Mouse (Mus musculus) layer of hippocampus, adult 9-10 months (tissue): Measurements from ENCODE around the gene Gm6408.
"Not testable (repeated sequence)": the region's sequence is repeated elsewhere in the genome, so short reads cannot be mapped to it uniquely, and the experiment has no call there.

Experiments
- DNase-seq: peaks from one replicate; pipeline ENCODE4 v3.0.0; 2022; ENCODE audit warnings: low spot score

Gm6408 gene

DNA sequence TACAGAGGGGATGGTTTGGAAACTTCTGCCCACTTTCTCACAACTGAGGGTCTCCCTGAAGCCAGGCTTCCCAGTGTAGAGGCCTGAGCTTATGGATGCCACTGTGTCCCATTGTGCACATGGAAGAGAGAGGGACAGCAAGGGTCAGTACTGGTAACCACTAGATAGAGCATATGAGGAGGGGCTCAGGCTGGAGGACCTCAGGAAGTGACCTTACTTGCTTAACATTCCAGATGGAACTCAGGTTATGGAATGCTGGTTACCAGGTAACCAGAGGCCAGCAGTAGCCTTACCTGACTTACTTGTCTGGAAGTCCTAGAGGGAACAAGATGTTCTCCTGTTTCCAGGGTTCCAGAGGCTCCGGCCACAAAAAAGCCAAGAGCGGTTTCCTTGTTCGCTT is at the start of gene Gm6408:
TSS of gene Gm6408 (plus strand) at position 301 of the 400 bp plus-strand sequence.
- DNase-seq: not testable (repeated sequence)

GRCm38 (mm10) chr5:146432476-146432875 is 49.3 kb upstream of the Gm6408 start:
- no peak for DNase-seq

GRCm38 (mm10) chr5:146435316-146435715 is 46.4 kb upstream of the Gm6408 start:
- no peak for DNase-seq

GRCm38 (mm10) chr5:146436796-146437195 is 45.0 kb upstream of the Gm6408 start:
- no peak for DNase-seq

GRCm38 (mm10) chr5:146439152-146439781 is 42.5 kb upstream of the Gm6408 start:
- DNase-seq: no peak

DNA sequence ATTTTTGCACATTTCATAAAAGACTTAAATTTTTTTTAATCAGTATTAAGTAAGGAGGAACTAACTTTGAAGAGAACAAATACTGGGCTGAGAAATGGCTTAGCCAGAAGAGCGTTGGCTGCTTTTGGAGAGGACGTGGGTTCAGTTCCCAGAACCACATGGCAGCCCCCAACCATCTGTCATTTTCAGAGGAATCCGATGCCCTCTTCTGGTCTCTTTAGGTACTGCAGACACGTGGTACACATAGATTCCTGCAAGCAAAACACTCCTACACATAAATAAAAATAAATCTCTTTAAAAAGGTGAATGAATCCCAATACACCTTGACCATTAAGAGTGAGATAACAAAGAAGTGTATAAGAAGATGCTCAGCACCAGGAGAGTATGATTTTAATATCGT is 41.5 kb upstream of the Gm6408 start:
- DNase-seq: no peak

GRCm38 (mm10) chr5:146442767-146443166 is 39.0 kb upstream of the Gm6408 start:
- no peak for DNase-seq

- no peak for DNase-seq
Observed at GRCm38 (mm10) chr5:146446633-146447032, 35.1 kb upstream of the Gm6408 start.

DNA sequence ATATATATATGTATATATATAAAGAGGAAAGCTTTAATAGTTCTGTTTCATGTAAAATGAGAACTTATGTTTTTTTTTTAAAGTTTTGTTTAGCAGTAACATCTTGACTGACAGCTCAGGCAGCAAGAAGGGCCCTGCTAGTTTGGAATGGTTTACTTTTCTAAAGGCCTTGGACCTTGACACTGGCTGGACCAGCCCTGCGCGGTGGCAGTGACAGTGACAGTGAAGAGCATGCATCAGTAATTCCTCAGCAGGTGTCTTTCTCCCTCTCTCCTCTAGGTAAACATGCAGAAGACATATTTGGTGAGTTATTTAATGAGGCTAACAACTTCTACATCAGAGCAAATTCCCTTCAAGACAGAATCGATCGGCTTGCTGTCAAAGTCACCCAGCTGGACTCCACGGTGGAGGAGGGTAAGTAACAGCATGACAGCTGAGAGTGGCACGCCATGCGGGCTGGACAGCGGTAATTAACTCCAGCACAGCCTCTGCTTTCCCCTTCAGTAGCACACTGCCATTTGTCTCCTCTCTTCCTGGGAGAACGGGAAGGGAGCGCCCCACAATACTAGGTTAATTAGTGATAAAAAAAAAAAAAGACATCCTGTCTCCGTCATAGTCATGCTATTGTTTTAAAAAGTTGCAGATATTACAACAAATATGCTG is 30.0 kb upstream of the Gm6408 start:
- DNase-seq: no peak

DNA sequence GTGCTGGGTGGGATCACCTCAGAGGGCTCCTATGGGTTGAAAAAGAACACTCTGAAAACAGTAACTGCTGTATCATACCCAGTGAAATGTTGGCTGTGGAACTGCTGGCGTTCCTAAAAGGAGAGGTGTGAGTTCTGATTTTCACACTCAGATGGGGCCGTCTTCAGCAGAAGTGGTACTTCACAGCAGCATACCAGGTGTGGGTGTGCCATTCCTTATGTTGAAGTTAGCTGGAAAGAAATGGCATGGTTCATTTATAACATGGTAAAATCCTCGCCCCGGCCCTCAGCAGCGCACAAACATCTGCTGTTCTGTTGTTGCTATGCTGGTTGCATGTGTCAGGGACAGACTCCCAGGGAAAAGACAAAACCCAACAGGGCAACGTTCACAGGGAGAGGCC is 28.2 kb upstream of the Gm6408 start:
- DNase-seq: no peak

GRCm38 (mm10) chr5:146461612-146462011 is 20.2 kb upstream of the Gm6408 start:
- DNase-seq: no peak

DNA sequence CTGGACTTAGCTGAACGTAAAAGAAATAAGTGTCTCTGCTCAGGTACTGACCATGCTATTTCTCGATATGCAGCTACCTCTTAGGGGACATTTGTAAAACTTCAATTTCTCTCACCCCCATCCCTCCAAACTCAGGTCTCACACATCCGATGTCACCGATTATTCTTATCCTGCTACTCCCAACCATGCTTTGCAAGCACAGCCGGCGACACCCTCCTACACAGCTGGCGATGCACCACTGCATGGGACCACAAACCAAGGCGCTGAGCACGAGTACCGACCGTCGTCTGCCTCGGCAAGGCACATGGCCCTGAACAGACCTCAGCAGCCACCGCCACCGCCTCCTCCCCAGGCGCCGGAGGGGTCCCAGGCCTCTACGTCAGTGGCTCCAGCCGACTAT is 15.1 kb upstream of the Gm6408 start:
- no peak for DNase-seq

DNA sequence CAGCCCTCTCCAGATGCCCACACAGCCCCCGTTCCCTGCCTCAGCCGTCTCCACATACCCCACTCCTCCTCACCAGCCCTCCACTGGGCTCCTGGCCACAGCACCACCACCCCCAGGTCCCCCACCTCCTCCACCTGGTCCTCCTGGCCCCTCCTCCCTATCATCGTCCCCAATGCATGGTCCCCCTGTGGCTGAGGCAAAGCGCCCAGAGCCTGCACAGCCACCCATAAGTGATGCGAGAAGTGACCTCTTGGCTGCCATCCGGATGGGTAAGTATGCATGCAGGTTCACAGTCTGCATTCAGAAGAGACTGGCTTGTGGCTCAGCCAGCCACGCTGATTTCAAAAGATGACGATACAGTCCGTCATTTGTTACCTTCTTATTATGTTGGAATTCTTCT is 13.5 kb upstream of the Gm6408 start:
- DNase-seq: no peak

- DNase-seq: no peak
Observed at GRCm38 (mm10) chr5:146470821-146471220, 10.9 kb upstream of the Gm6408 start.

- DNase-seq: no peak
Observed at GRCm38 (mm10) chr5:146471311-146471710, 10.5 kb upstream of the Gm6408 start.

- no peak for DNase-seq
Observed at GRCm38 (mm10) chr5:146471821-146472220, 9.9 kb upstream of the Gm6408 start.

GRCm38 (mm10) chr5:146479564-146479963 is 2.2 kb upstream of the Gm6408 start:
- DNase-seq: peak; percentile 26

GRCm38 (mm10) chr5:146488959-146489358 is 7.2 kb downstream of the Gm6408 start:
- DNase-seq: not testable (repeated sequence)

DNA sequence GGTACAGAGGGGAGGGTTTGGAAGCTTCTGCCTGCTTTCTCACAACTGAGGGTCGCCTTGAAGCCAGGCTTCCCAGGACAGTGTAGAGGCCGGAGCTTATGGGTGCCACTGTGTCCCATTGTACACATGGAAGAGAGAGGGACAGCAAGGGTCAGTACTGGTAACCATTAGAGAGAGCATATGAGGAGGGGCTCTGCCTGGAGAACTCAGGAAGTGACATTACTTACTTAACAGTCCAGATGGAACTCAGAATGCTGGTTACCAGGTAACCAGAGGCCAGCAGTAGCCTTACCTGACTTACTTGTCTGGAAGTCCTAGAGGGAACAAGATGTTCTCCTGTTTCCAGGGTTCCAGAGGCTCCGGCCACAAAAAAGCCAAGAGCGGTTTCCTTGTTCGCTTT is 9.3 kb downstream of the Gm6408 start, which contains the start of gene Gm6370:
TSS of gene Gm6370 (plus strand) at position 301 of the 400 bp plus-strand sequence.
- not testable (repeated sequence) for DNase-seq

DNA sequence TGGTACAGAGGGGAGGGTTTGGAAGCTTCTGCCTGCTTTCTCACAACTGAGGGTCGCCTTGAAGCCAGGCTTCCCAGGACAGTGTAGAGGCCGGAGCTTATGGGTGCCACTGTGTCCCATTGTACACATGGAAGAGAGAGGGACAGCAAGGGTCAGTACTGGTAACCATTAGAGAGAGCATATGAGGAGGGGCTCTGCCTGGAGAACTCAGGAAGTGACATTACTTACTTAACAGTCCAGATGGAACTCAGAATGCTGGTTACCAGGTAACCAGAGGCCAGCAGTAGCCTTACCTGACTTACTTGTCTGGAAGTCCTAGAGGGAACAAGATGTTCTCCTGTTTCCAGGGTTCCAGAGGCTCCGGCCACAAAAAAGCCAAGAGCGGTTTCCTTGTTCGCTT is 20.3 kb downstream of the Gm6408 start, which contains the start of gene 4930449I24Rik:
TSS of gene 4930449I24Rik (plus strand) at position 301 of the 400 bp plus-strand sequence.
- not testable (repeated sequence) for DNase-seq

DNA sequence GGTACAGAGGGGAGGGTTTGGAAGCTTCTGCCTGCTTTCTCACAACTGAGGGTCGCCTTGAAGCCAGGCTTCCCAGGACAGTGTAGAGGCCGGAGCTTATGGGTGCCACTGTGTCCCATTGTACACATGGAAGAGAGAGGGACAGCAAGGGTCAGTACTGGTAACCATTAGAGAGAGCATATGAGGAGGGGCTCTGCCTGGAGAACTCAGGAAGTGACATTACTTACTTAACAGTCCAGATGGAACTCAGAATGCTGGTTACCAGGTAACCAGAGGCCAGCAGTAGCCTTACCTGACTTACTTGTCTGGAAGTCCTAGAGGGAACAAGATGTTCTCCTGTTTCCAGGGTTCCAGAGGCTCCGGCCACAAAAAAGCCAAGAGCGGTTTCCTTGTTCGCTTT is 32.1 kb downstream of the Gm6408 start, which contains the start of gene Gm3402:
TSS of gene Gm3402 (plus strand) at position 301 of the 400 bp plus-strand sequence.
- DNase-seq: not testable (repeated sequence)

- DNase-seq: not testable (repeated sequence)
Observed at GRCm38 (mm10) chr5:146525501-146525900, 43.7 kb downstream of the Gm6408 start, which contains the start of gene Gm3404. Gene Gm3404, plus strand, starts transcription at chr5:146525801.
